Mouse (Mus musculus): ENCODE results near the gene Sall2. TPM values are rescaled to one million over a fixed set of nuclear protein-coding genes. Genes with fewer than 3 reads are reported as not detected.
"Not testable (repeated sequence)": the region's sequence is repeated elsewhere in the genome, so short reads cannot be mapped to it uniquely, and the experiment has no call there.

Gene Sall2
- total RNA-seq, 2 experiments from 2014 or later: 0.87 to 1.1 TPM

DNA sequence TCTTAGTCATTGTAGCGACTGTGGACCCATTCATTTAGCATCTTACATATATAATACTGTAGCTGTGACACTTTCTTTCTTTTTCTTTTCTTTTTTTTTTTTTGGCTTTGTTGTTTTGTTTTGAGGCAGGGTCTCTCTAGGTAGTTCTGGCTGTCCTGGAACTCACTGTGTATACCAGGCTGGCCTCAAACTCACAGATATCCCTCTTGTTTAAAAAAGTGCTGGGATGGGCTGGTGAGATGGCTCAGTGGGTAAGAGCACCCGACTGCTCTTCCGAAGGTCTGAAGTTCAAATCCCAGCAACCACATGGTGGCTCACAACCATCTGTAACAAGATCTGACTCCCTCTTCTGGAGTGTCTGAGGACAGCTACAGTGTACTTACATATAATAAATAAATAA is 25.0 kb downstream of the Sall2 start:
- not testable (repeated sequence) for DNase-seq

GRCm38 (mm10) chr14:52295558-52296264 is 32.9 kb downstream of the Sall2 start:
- DNase-seq: no peak

DNA sequence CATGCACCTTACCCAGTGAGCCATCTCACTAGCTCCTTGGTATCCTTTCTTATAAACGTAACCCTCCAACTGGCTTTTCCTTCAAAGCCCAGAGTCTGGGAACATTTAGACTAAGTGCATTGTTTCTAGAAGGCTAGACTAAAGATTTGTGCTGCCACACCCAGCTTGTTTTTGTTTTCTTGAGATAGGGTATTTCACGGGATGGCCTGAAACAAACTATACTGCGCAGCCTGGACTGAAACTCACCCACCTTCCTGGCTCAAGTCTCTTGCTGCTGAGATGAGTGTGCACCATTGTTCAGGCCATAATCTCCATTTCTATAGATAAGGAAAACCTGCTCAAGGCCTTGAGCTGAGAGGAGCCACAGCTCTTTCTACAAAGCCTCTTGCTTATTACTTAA is 44.4 kb downstream of the Sall2 start:
- no peak for DNase-seq

GRCm38 (mm10) chr14:52283629-52284028 is 44.9 kb downstream of the Sall2 start:
- DNase-seq: no peak

GRCm38 (mm10) chr14:52279747-52280120 is 48.8 kb downstream of the Sall2 start:
- no peak for DNase-seq

- peak; percentile 98 for DNase-seq
Measured at GRCm38 (mm10) chr14:52278932-52279746, 49.4 kb downstream of the Sall2 start, which contains the start of the genes Tox4 and Rab2b. Gene Tox4 (plus strand): TSS chr14:52279146. Gene Rab2b (minus strand): TSS chr14:52279545.

- no peak for DNase-seq
Measured at GRCm38 (mm10) chr14:52277210-52277609, 51.4 kb downstream of the Sall2 start.

GRCm38 (mm10) chr14:52272781-52273180 is 55.8 kb downstream of the Sall2 start:
- no peak for DNase-seq

Other genes starting within 250 kb of the Sall2 start
- gene Hnrnpc, start 224.7 kb downstream of the Sall2 start, total RNA-seq (2021): 10 to 100 TPM; 71.5 to 72.2 TPM
- gene Rpgrip1, start 218.1 kb downstream of the Sall2 start, total RNA-seq (2021): not detected
- 10 to 100 TPM; 11.7 to 11.9 TPM for gene Supt16, start 131.3 kb downstream of the Sall2 start, total RNA-seq (2021)
- 10 to 100 TPM; 31.1 to 33.9 TPM for gene Chd8, start 71.0 kb downstream of the Sall2 start, total RNA-seq (2021)
- gene Tox4, start 49.6 kb downstream of the Sall2 start, total RNA-seq (2021): 10 to 100 TPM; 35.8 to 41.6 TPM
- gene Rab2b, start 49.2 kb downstream of the Sall2 start, total RNA-seq (2021): 1 to 10 TPM; 2.3 to 3.5 TPM
- 10 to 100 TPM; 13.7 to 14.0 TPM for gene Mettl3, start 23.6 kb downstream of the Sall2 start, total RNA-seq (2021)
- not detected for gene Olfr1513, start 27.6 kb upstream of the Sall2 start, total RNA-seq (2021)
- not detected for gene Olfr1512, start 50.4 kb upstream of the Sall2 start, total RNA-seq (2021)
- gene Olfr1511, start 68.6 kb upstream of the Sall2 start, total RNA-seq (2021): not detected
- not detected for gene Olfr1510, start 85.6 kb upstream of the Sall2 start, total RNA-seq (2021)
- not detected for gene Olfr1509, start 114.2 kb upstream of the Sall2 start, total RNA-seq (2021)
- gene Olfr1508, start 138.7 kb upstream of the Sall2 start, total RNA-seq (2021): not detected
- gene Olfr1507, start 167.0 kb upstream of the Sall2 start, total RNA-seq (2021): not detected